Mouse (Mus musculus): ENCODE measurements around the gene Mob2. TPM values are rescaled to one million over a fixed set of nuclear protein-coding genes. Genes with fewer than 3 reads are reported as not detected.

Mob2 gene
- total RNA-seq, 1 experiment from 2014 or later = 50.0 TPM

DNA sequence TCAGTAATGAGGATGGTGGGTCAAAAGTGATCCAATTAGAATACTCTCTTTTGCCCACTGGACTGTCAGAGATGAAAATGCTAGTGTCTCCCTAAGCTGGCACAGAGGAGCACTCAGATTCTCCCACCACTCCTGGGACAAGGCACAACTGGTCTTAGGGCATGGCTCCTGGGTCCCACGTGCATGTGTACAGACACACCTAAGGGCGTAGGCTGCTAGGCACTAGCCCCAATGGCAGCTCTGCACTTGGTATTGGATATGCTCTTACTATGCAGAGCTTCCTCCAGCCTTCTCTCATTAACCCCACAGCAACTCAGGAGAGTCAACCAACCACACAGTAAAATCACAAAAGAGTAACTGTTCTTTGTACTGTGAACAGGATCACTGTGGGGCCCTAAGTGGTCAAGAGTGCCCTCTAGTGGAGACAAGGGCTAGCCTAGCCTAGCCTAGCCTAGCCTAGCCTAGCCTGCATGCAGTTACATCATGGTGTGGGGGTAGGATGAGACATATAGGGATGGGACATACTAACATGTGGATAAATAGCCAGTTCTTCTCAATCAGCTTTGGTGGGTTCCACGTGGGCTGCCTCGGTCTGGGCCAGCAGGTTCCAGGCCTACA is 23.2 kb downstream of the Mob2 start:
- peak; percentile 82 for ATAC-seq (replicated peaks; ENCODE audit: insufficient number of reproducible peaks, low FRiP score, low TSS enrichment, poor library complexity, severe bottlenecking)

DNA sequence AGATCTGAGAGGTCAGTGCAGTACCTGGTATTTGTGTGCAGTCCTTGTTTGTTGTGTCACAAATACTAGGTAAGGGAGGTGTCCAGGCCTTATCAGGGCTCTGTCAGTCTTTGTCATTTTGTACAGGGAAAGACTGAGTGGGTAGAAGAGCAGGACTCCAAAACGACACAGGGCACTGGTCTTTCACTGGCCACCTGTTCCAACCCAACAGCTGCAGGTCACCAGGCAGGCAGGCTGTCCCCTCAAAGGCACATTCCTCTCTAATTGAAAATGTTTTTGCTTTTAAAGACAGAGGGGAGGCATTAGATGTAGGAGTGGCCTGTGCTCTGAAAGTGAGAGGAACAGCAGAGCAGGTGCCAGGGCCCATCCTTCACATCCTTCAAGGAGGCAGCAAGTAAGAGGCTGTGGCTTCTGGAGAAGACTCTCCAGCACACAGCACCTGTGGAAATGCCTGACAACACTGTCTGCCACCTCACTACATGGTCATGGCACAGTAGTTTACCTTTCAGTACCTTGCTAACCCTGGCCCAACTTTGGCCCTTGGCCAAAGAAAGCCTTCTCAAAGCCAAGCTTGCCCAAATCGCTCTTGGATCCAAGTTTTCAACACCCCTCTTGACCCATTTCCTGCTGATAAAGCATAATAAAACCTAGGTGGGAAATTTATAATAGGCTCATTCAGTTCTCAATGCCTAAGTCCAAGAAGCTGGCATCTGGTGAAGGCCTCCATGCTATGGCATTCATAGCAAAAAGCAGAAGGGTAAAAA is 25.6 kb downstream of the Mob2 start:
- no peak for ATAC-seq (replicated peaks; ENCODE audit: insufficient number of reproducible peaks, low FRiP score, low TSS enrichment, poor library complexity, severe bottlenecking)

DNA sequence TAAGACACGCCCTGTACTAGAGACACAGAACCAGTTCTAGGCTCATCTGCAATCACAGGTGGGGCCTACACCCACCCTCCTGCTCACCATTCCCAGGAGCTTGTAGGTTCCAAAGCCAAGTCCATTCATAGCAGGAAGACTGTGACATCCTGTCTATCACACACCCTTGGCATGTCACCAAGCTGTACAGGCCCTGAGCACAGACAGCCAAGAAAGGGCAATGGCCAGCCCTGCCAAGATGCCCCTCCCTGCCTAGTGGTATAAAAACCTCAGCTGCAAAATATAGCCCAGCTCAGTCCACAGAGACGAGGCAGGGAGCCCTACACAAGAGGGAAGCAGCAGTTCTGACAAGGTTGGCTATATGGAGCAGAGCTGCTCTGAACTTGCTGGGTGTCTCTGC is 26.7 kb downstream of the Mob2 start:
- no peak for ATAC-seq (replicated peaks; ENCODE audit: insufficient number of reproducible peaks, low FRiP score, low TSS enrichment, poor library complexity, severe bottlenecking)

DNA sequence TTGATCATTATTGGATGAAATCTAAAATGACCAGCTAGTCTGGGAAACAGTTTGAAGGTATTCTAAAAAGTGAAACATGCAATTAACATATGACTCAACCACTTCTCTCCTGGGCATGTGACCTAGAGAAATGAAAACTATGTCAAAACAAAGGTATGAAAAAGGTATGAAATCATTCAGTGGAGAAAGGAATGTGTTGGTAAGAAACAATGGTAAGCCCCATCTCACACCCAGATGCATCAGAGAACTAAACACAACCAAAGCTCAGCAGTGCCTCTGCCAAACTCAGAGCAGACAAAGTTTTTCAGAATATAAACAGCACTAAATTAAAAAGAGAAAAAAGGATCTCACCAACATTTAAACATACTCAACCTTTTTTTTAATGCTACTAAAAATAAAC is 30.8 kb downstream of the Mob2 start:
- no peak for ATAC-seq (replicated peaks; ENCODE audit: insufficient number of reproducible peaks, low FRiP score, low TSS enrichment, poor library complexity, severe bottlenecking)

DNA sequence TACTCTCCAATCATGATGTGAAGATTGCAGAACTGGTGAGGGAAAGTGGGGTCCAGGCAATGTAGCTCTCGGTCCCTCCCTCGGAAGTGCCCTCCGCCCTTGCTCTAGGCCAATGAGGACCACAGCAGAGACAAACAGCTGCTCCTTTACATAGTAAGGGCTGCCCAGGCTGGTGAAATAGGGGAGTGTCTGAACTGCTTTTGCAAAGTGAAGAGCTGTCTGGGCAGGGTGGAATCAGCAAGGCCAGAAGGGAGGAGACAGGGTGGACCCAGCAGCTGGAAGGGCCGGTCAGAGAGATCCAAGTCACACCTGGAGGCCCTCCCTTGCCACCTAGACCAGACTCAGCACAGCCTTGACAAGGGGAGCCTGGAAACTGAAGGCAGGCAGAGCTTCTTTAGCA is 34.9 kb downstream of the Mob2 start:
- no peak for ATAC-seq (replicated peaks; ENCODE audit: insufficient number of reproducible peaks, low FRiP score, low TSS enrichment, poor library complexity, severe bottlenecking)

DNA sequence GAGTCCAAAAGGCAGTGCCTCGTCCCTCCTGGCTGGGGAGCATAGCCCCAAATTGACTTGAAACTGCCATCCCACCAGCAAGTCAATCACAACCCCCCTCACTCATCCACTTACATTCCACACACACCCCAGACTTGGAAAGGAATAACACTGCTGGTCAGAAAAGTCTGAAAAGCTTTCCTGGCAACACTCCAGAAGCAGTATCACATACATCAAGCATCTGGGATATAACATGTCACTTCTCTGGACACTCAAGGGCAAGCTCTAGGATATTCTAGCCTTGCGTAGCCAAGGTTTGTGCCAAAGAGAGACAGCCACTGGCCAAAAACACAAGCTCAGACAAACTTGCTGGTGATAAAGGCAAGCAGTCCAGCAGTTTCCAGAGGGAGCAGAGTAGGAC is 35.7 kb downstream of the Mob2 start:
- no peak for ATAC-seq (replicated peaks; ENCODE audit: insufficient number of reproducible peaks, low FRiP score, low TSS enrichment, poor library complexity, severe bottlenecking)

DNA sequence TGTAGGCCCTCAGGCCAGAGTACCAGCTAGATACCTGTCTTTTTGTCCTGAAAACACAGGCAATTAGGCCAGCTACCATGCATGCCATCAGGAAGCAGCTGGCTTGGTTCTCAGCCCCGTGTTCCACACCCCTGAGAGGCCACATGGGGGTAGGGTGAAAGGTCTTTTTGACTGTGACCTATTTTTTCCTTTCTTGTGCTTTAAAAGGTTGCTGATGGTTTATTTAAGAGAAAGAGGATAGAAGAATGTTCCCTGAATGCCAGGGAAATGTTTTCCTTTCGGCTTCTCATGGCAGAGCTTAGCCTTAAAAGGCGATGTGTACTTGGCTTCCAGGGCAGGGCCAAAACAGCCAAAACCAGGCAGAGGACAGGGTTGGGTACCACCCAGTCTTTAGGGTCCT is 40.0 kb downstream of the Mob2 start:
- ATAC-seq (replicated peaks; ENCODE audit: insufficient number of reproducible peaks, low FRiP score, low TSS enrichment, poor library complexity, severe bottlenecking) = no peak

DNA sequence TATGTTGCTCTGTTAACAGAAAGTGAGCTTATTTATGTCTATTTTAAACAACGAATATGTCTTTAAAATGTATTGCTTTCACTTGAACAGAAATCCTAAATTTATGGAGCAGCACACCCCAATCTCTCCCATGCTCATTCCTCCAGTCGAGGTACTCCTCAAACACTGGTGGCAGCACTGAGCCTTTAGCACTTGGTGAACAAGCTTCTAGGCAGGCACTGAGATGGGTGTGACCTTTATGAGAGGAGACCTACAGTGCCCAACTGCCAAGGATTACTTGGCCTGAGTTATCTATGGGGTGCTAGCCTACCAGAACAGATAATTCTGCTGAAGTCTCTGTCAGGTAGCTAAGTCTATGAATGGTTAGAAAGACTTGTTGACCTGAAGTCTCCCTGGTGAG is 41.2 kb downstream of the Mob2 start:
- ATAC-seq (replicated peaks; ENCODE audit: insufficient number of reproducible peaks, low FRiP score, low TSS enrichment, poor library complexity, severe bottlenecking) = no peak

DNA sequence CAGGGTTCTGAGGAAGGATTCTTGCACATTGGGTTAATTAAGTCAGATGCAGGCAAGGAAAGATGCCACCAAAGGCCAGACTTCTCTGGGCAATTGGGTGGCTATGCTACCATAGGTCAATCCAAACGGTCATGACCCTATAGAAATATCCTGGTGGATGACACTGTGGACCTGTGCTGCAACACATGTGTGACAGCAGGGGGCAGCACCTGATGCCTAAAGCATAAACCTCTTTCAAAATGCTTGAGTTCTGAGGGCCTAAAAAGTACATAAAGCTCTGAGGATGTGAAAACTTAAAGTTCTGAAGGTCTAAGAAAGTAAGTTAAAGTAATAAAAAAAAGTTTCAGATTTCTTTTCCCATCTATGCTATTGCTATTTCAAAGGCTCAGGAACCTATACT is 44.3 kb downstream of the Mob2 start:
- no peak for ATAC-seq (replicated peaks; ENCODE audit: insufficient number of reproducible peaks, low FRiP score, low TSS enrichment, poor library complexity, severe bottlenecking)

DNA sequence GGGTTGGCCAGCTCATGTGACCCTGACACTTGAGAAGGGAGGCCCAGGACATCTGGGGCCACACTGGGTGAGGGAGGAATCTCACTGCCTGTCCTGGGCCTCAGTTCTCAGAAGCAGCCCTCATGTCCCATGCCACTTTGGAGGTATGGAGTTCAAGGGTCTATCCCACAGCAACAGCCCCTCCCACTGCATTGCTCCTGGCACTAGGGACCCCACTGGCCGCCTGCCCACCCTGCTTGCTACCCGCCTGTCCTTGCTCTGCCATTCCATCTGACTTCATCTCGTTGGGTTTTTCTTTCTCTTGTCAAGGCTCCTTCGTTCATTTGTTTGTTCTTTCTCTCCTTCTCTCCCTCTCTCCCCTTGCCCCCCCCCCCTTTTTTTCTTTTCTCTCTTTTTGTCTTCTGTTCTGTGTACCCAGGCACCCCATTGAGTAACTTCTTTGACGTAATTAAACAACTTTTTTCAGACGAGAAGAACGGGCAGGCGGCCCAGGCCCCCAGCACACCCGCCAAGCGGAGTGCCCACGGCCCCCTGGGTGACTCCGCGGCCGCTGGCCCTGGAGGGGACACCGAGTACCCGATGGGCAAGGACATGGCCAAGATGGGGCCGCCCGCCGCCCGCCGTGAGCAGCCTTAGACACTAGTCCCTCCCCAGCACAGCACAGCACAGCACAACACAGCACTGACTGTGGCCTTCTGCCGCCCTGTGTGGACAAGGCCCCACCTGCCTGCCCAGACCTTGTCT is 59.1 kb downstream of the Mob2 start:
- no peak for ATAC-seq (replicated peaks; ENCODE audit: insufficient number of reproducible peaks, low FRiP score, low TSS enrichment, poor library complexity, severe bottlenecking)

DNA sequence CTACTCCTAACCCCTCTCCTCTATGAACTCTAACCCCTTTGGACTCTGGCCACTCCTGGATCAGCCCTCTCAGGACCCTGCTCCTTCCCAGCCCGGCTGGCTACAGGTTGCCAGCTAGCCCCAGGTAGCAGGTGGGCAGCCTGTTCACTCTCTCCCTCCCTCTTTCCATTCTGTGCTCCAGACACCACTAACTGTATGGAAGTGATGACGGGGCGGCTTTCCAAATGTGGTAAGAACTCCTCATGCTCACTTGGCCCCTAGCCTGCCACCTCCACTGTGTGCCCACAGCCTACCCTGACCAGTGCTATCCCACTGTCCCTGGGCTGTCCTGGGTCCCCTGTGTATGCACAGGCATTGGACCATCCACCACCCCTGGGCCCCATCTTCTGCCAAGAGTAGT is 60.2 kb downstream of the Mob2 start:
- no peak for ATAC-seq (replicated peaks; ENCODE audit: insufficient number of reproducible peaks, low FRiP score, low TSS enrichment, poor library complexity, severe bottlenecking)

DNA sequence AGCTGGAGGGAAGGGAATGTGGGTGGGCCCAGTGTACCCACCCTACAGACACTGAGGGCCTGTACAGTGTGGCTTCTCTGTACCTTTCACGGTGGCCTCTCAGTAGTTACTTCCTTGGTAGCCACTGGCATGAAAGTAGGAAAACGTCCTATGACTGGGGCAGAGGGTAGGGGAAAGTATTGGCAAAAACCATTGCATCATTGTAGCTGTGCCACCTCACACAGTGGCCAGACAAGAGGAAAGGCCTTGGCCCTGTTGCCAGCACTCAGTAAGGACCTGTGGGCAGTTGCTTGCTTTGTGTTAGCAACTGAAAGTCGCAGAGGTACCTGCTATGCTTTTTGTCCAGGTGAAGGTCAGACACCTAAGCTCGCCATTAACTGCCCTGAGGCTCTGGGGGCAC is 66.7 kb downstream of the Mob2 start:
- no peak for ATAC-seq (replicated peaks; ENCODE audit: insufficient number of reproducible peaks, low FRiP score, low TSS enrichment, poor library complexity, severe bottlenecking)

DNA sequence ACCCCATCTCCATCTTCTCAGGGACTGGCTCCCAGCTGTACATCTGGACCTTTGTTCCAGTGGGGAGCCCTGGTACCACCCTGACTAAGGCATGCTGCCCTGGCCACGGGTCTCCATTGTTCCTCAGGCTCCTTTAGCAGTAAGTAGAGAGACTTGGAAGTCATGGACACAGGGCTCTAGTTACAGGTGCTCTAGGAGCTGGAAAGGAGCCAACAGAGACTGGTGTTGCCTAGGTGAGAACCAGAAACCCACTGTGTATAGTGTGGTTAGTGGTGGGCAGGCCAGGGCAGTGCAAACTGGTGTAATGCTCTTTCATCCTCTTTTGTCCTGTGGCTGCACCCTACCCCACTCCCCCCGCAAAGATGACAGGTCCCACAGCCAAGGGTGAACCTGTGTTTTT is 69.7 kb downstream of the Mob2 start:
- ATAC-seq (replicated peaks; ENCODE audit: insufficient number of reproducible peaks, low FRiP score, low TSS enrichment, poor library complexity, severe bottlenecking) = no peak

DNA sequence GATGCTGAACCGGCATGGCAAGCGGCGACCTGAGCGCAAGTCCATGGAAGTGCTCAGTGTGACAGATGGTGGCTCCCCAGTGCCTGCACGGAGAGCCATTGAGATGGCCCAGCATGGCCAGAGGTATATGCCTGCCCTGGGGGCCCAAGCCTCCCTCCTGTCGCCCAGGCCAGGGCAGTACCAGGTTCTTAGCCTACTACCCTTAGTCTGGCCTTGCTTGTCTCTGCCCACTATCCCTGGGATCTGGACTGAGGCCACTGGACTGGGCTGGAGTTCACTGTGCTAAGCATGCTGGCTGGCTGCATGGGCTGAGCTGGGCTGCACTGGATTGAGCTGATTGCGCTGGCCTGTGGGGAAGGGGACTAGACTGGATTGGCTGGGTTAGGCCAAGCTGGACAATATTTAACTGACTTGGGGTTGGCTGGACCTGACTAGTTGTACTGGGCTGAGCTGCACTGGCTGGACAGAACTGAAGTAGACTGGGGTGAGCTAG is 72.5 kb downstream of the Mob2 start:
- no peak for ATAC-seq (replicated peaks; ENCODE audit: insufficient number of reproducible peaks, low FRiP score, low TSS enrichment, poor library complexity, severe bottlenecking)

DNA sequence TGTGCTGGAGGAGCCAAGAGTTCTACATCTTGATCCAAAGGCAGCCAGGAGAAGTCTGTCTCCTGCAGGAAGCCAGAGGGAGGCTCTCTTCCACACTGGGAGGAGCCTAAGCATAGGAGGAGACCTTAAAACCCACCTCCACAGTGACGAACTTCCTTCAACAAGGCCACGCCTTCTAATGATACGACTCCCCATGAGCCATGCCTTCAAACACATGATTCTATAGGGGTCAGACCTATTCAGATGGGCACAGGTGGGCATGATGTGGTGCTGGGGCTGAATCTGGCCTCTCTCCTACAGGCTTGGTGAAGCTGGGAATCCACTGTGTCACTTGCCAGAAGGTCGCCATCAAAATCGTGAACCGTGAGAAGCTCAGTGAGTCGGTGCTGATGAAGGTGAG is 79.6 kb downstream of the Mob2 start:
- ATAC-seq (replicated peaks; ENCODE audit: insufficient number of reproducible peaks, low FRiP score, low TSS enrichment, poor library complexity, severe bottlenecking) = no peak

DNA sequence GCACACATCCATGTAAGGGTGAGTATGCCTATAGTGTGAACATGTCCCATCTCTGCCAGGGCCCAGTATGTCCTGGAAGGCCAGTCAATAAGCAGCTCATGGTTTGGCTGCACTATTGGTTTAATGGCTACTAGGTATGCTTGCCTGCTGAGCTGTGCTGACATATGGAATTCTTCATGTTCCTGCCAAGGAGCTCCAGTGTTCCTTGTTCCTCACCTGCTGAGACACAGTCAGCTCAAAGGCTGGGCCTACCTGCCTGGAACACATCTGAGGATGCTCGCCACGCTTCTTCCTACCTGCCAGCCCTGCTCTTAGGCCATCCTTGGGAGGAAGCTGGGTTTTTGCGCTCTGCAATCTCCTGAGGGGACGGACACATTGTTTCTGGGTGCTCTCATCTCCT is 81.6 kb downstream of the Mob2 start:
- ATAC-seq (replicated peaks; ENCODE audit: insufficient number of reproducible peaks, low FRiP score, low TSS enrichment, poor library complexity, severe bottlenecking) = no peak

DNA sequence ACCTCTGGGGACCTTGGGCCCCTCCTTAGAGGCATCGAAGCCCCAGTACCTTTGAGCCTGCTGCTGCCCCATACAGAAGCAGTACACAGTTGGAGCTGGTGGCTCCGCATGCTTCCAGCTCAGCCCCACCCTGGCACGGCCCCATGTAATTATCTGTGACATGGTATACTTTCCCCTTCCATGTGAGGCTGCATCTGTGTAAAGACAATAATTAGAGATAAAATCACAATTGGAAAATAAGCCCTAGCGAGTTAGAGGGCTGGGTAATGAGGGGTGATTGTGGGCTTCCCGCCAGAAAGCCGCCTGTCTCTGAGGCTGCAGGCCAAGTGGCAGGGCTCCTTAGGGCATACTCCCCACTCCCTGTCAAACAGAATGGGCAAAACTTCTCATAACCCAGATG is 82.9 kb downstream of the Mob2 start:
- no peak for ATAC-seq (replicated peaks; ENCODE audit: insufficient number of reproducible peaks, low FRiP score, low TSS enrichment, poor library complexity, severe bottlenecking)

DNA sequence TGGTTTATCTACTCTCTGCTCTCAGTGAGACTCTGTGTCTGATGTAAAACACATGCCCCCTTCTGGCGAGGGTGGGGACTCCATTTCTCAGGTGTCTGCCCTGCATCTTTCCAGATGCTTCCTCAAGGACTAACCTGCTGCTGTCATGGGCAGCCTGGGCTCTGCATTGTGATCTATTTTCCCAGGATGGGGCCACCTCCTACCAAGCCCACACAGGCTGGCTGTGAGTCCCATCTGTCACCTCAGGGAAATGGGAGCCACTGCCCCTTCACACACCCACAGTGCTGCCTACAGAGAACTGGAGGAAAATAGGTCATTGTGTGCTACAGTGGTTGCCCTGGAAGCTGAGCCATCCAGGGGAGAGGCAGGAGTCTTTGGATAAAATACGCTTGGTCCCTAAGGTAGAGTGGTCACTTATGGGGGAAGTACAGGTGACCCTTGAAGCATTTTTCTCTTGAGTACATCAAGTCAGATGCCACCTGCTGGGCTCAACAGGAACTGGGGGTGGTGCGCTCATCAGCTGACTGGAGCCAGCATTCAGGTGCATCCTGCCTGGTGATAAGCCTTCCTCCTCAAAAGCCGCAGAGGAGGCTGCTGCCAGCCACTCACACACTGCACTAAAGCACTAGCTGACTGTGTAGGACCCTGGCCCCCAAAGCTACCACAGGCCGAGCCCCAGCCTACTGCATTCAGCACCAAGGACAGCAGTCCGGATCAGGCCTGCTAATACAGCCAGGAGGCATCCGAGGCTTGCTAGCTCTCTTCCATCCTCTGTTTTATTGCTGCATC is 87.8 kb downstream of the Mob2 start:
- ATAC-seq (replicated peaks; ENCODE audit: insufficient number of reproducible peaks, low FRiP score, low TSS enrichment, poor library complexity, severe bottlenecking) = no peak

DNA sequence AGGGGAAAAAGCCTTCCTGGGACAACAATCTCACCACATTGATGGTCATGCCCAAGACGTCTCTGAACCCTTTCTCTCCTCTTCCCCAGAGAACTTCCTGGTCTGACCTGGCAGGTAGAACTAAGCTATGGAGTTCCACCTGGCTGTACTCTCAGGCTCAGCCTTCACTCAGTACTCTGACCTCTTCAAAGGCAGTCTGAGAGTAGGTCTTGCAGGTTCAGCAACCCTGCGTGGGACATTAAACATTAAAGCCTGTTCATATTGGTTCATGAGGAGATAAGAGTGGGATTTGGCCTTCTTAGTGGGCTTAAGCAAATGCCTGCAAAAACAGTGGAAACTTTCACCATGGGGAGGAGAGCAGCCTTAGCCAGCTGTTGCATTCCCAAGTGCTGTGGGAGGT is 94.6 kb downstream of the Mob2 start:
- no peak for ATAC-seq (replicated peaks; ENCODE audit: insufficient number of reproducible peaks, low FRiP score, low TSS enrichment, poor library complexity, severe bottlenecking)

Measured in monocyte, adult 5-6 weeks (primary cell).